Mouse (Mus musculus): ENCODE measurements around the gene Rabl6.

The Rabl6 gene
- long read RNA-seq, experiment 1, transcript Rabl6-201 (15 exons, 3,230 nt): major isoform, 13 of 64 reads
- long read RNA-seq, experiment 1, partial matches to known transcripts: 38 of 64 reads
- long read RNA-seq, experiment 1, other reads (novel, unspliced or antisense): 12 of 64 reads
- long read RNA-seq, experiment 2, transcript Rabl6-201 (15 exons, 3,230 nt): major isoform, 8 of 41 reads
- long read RNA-seq, experiment 2, partial matches to known transcripts: 16 of 41 reads
- long read RNA-seq, experiment 2, other reads (novel, unspliced or antisense): 15 of 41 reads

GRCm38 (mm10) chr2:25607761-25608622 lies at the start of gene Rabl6:
Gene Rabl6 (minus strand): TSS chr2:25608521.
- intact Hi-C loops (cut with DNase I): no loop called here

- intact Hi-C loops (cut with DNase I): no loop called here
Observed at GRCm38 (mm10) chr2:25657652-25658051, 49.3 kb upstream of the Rabl6 start, which contains the start of gene Lcn5. Gene Lcn5 (plus strand): TSS chr2:25657952.

- intact Hi-C loops (cut with DNase I): no loop called here
Observed at GRCm38 (mm10) chr2:25657246-25657645, 48.9 kb upstream of the Rabl6 start.

GRCm38 (mm10) chr2:25656691-25657090 lies 48.4 kb upstream of the Rabl6 start:
- intact Hi-C loops (cut with DNase I): no loop called here

- intact Hi-C loops (cut with DNase I): no loop called here
Observed at GRCm38 (mm10) chr2:25654502-25654901, 46.2 kb upstream of the Rabl6 start.

- intact Hi-C loops (cut with DNase I): no loop called here
Observed at GRCm38 (mm10) chr2:25652902-25653301, 44.6 kb upstream of the Rabl6 start, which contains the start of gene Lcn8. Gene Lcn8 (plus strand): TSS chr2:25653120.

GRCm38 (mm10) chr2:25639890-25640289 lies 31.6 kb upstream of the Rabl6 start:
- intact Hi-C loops (cut with DNase I): no loop called here

- intact Hi-C loops (cut with DNase I): no loop called here
Observed at GRCm38 (mm10) chr2:25634046-25634445, 25.7 kb upstream of the Rabl6 start.

GRCm38 (mm10) chr2:25633616-25634015 lies 25.3 kb upstream of the Rabl6 start:
- intact Hi-C loops (cut with DNase I): no loop called here

- intact Hi-C loops (cut with DNase I): no loop called here
Observed at GRCm38 (mm10) chr2:25628738-25629137, 20.4 kb upstream of the Rabl6 start.

- intact Hi-C loops (cut with DNase I): no loop called here
Observed at GRCm38 (mm10) chr2:25627811-25628210, 19.5 kb upstream of the Rabl6 start, which contains the start of gene Fcna. Gene Fcna (minus strand): TSS chr2:25628030.

- intact Hi-C loops (cut with DNase I): no loop called here
Observed at GRCm38 (mm10) chr2:25625986-25626385, 17.7 kb upstream of the Rabl6 start.

- intact Hi-C loops (cut with DNase I): no loop called here
Observed at GRCm38 (mm10) chr2:25621229-25622200, 13.2 kb upstream of the Rabl6 start, which contains the start of gene Tmem141. Gene Tmem141 (minus strand): TSS chr2:25622005.

- intact Hi-C loops (cut with DNase I): no loop called here
Observed at GRCm38 (mm10) chr2:25620852-25621228, 12.5 kb upstream of the Rabl6 start.

- intact Hi-C loops (cut with DNase I): no loop called here
Observed at GRCm38 (mm10) chr2:25620386-25620785, 12.1 kb upstream of the Rabl6 start.

- intact Hi-C loops (cut with DNase I): no loop called here
Observed at GRCm38 (mm10) chr2:25617578-25617977, 9.3 kb upstream of the Rabl6 start, which contains the start of gene Ccdc183. Gene Ccdc183 (minus strand): TSS chr2:25617678.

- intact Hi-C loops (cut with DNase I): no loop called here
Observed at GRCm38 (mm10) chr2:25616398-25616797, 8.1 kb upstream of the Rabl6 start.

- intact Hi-C loops (cut with DNase I): no loop called here
Observed at GRCm38 (mm10) chr2:25608671-25609070, 350 bp upstream of the Rabl6 start.

- intact Hi-C loops (cut with DNase I): no loop called here
Observed at GRCm38 (mm10) chr2:25602526-25602925, 5.8 kb downstream of the Rabl6 start.

- intact Hi-C loops (cut with DNase I): no loop called here
Observed at GRCm38 (mm10) chr2:25600037-25600436, 8.3 kb downstream of the Rabl6 start.

- intact Hi-C loops (cut with DNase I): no loop called here
Observed at GRCm38 (mm10) chr2:25598749-25599148, 9.6 kb downstream of the Rabl6 start.

Measured in adrenal gland (tissue).